26 mouse cellular contexts compared by ENCODE assay signal in genomic region chr5:17842111-17842729, GRCm38 (mm10). TPM values are rescaled to one million over a fixed set of nuclear protein-coding genes. Genes with fewer than 3 reads are reported as not detected.
DNase-seq lines count a peak whose midpoint lies in the region; ATAC-seq and TF ChIP-seq lines count a peak whose summit lies in the region.
"Had no signal": no experiment of that assay in that cellular context is flagged by ENCODE, and none has a peak within 500 bp of the region (broad histone marks: within the 10 kb centered on the region; RNA-seq: fewer than 3 reads in every experiment).

No protein-coding gene starts in this region.

- no peak overlapping the region for H3K9ac ChIP-seq in heart, postnatal 0 days (replicated peaks; ENCODE audit: low read depth, low read length)
- H3K9ac ChIP-seq in CH12.LX (ENCODE audit: insufficient read depth, low read depth) = peak overlapping the region; percentile 60
- H3K9ac ChIP-seq: forebrain, embryonic 15.5 days; intestine, embryonic 15.5 days; liver, embryonic 15.5 days; neural tube, embryonic 13.5 days had no signal

- 81% methylated on average over 7 of the region's 7 CpGs for WGBS in heart, postnatal 0 days
- WGBS in forebrain, embryonic 10.5 days = 93% methylated on average over 7 of the region's 7 CpGs

- no peak for TF ChIP-seq RAD21 in CH12.LX (IDR thresholded peaks at IDR 0.05; ENCODE audit: low read depth, low read length)

- no peak for TF ChIP-seq EP300 in heart, postnatal 0 days (IDR thresholded peaks at IDR 0.05; ENCODE audit: low read depth)
- TF ChIP-seq EP300 in CH12.LX (IDR thresholded peaks at IDR 0.05; ENCODE audit: low read length) = peak; percentile 54; the same call in 1 of the 2 replicates

- dilution Hi-C loops in CH12.LX (cut with MboI; ENCODE audit: extremely low pct_ligation_motif_present, extremely low pct_unique_long_range_greater_than_20kb, low sequenced_read_pairs) = no loop called here

- H3K36me3 ChIP-seq in heart, postnatal 0 days (replicated peaks; ENCODE audit: control insufficient read depth, insufficient read depth, low read length) = no peaks in the 10 kb centered on the region
- H3K36me3 ChIP-seq in CH12.LX (replicated peaks in 1 of 2; ENCODE audit: control insufficient read depth in 1 of 2, insufficient read depth in 1 of 2, low read length in 1 of 2) = peaks cover 2 to 8% of the 10 kb centered on the region in 2 experiments
- no peaks in the 10 kb centered on the region for H3K36me3 ChIP-seq in forebrain, embryonic 10.5 days (replicated peaks)
- H3K36me3 ChIP-seq: forebrain, embryonic 15.5 days; intestine, embryonic 15.5 days; limb, embryonic 10.5 days; liver, embryonic 15.5 days; neural tube, embryonic 13.5 days had no signal

- TF ChIP-seq POLR2A in CH12.LX (IDR thresholded peaks at IDR 0.05; ENCODE audit: low read depth, low read length) = no peak

- H3K79me2 ChIP-seq in CH12.LX (replicated peaks; ENCODE audit: control insufficient read depth, extremely low read depth, insufficient read depth, poor library complexity, severe bottlenecking) = peaks cover 38% of the 10 kb centered on the region

- no peak overlapping the region for H3K4me2 ChIP-seq in heart, postnatal 0 days (ENCODE audit: low read depth, low read length)
- H3K4me2 ChIP-seq in CH12.LX (ENCODE audit: insufficient read depth, low read depth, poor library complexity, severe bottlenecking) = peak overlapping the region; percentile 74
- H3K4me2 ChIP-seq: forebrain, embryonic 15.5 days; intestine, embryonic 15.5 days; liver, embryonic 15.5 days; neural tube, embryonic 13.5 days had no signal

- in situ Hi-C loops in CH12.LX (cut with MboI; ENCODE audit: low pct_ligation_motif_present, low pct_unique_long_range_greater_than_20kb, low sequenced_read_pairs) = loop anchor here (10.0 kb wide), 1 partner anchor 173 kb away; no protein-coding TSS in a partner anchor

- no peaks in the 10 kb centered on the region for H3K27me3 ChIP-seq in heart, postnatal 0 days (ENCODE audit: control insufficient read depth, insufficient read depth, low read length)
- H3K27me3 ChIP-seq in CH12.LX (replicated peaks) = no peaks in the 10 kb centered on the region
- H3K27me3 ChIP-seq in forebrain, embryonic 10.5 days (ENCODE audit: poor library complexity, severe bottlenecking) = no peaks in the 10 kb centered on the region
- H3K27me3 ChIP-seq: forebrain, embryonic 15.5 days; intestine, embryonic 15.5 days; liver, embryonic 15.5 days; neural tube, embryonic 13.5 days had no signal

- no peak for TF ChIP-seq CTCF in heart, postnatal 0 days (IDR thresholded peaks at IDR 0.05; ENCODE audit: low read depth)
- no peak for TF ChIP-seq CTCF in CH12.LX (conservative IDR thresholded peaks at IDR 0.05 in 1 of 2, IDR thresholded peaks at IDR 0.05 in 1 of 2; ENCODE audit: low read depth in 2 of 2, low read length in 2 of 2)

- H3K4me1 ChIP-seq in heart, postnatal 0 days (ENCODE audit: control insufficient read depth, insufficient read depth) = peaks cover 19% of the 10 kb centered on the region
- peaks cover 10 to 44% of the 10 kb centered on the region in 2 experiments; a peak in 3 of 4 replicates for H3K4me1 ChIP-seq in CH12.LX (ENCODE audit: control insufficient read depth in 1 of 2, insufficient read depth in 2 of 2)
- no peaks in the 10 kb centered on the region for H3K4me1 ChIP-seq in forebrain, embryonic 10.5 days
- H3K4me1 ChIP-seq: forebrain, embryonic 15.5 days; intestine, embryonic 15.5 days; limb, embryonic 10.5 days; liver, embryonic 15.5 days; neural tube, embryonic 13.5 days had no signal

- no peaks in the 10 kb centered on the region for H3K9me3 ChIP-seq in heart, postnatal 0 days (replicated peaks; ENCODE audit: control insufficient read depth, low read length)
- no peaks in the 10 kb centered on the region for H3K9me3 ChIP-seq in CH12.LX (replicated peaks; ENCODE audit: low read length)
- no peaks in the 10 kb centered on the region for H3K9me3 ChIP-seq in forebrain, embryonic 10.5 days
- H3K9me3 ChIP-seq: forebrain, embryonic 15.5 days; intestine, embryonic 15.5 days; limb, embryonic 10.5 days; liver, embryonic 15.5 days; neural tube, embryonic 13.5 days had no signal

- ATAC-seq in heart, postnatal 0 days (ENCODE audit: insufficient read depth, low read depth) = no peak
- peak; percentile 73 for ATAC-seq in granulocyte monocyte progenitor cell, adult 5-6 weeks (replicated peaks; ENCODE audit: poor library complexity, severe bottlenecking)
- no peak for ATAC-seq in erythroblast, adult 5-6 weeks (replicated peaks; ENCODE audit: low FRiP score, poor library complexity, severe bottlenecking)
- ATAC-seq: CD4-positive, CD25-positive, alpha-beta regulatory T cell, adult 4 months; forebrain, embryonic 15.5 days; hindbrain, embryonic 16.5 days; intestine, embryonic 15.5 days had no signal

- no peak overlapping the region for H3K4me3 ChIP-seq in heart, postnatal 0 days (ENCODE audit: low read depth, low read length)
- peak overlapping the region in 2 of 3 experiments; percentile 4 to 25 for H3K4me3 ChIP-seq in CH12.LX (replicated peaks in 1 of 3; ENCODE audit: low read depth in 2 of 3, low read length in 2 of 3, poor library complexity in 1 of 3)
- H3K4me3 ChIP-seq in forebrain, embryonic 10.5 days = no peak overlapping the region
- H3K4me3 ChIP-seq: forebrain, embryonic 15.5 days; intestine, embryonic 15.5 days; limb, embryonic 10.5 days; liver, embryonic 15.5 days; neural tube, embryonic 13.5 days had no signal

- peak overlapping the region; percentile 55 for H3K27ac ChIP-seq in heart, postnatal 0 days (ENCODE audit: low read depth)
- H3K27ac ChIP-seq in CH12.LX (ENCODE audit: insufficient read depth, low read depth) = peak overlapping the region; percentile 87
- no peak overlapping the region for H3K27ac ChIP-seq in forebrain, embryonic 10.5 days
- H3K27ac ChIP-seq: forebrain, embryonic 15.5 days; intestine, embryonic 15.5 days; limb, embryonic 10.5 days; liver, embryonic 15.5 days; neural tube, embryonic 13.5 days had no signal

- DNase-seq in heart, postnatal 0 days (ENCODE audit: low spot score) = no peak
- no peak for DNase-seq in heart, adult 18-20 months
- peak; percentile 75 for DNase-seq in CH12.LX (ENCODE audit: extremely low read depth)
- peak; percentile 1 for DNase-seq in naive thymus-derived CD4-positive, alpha-beta T cell, adult 2 months (ENCODE audit: low read depth)
- no peak for DNase-seq in forebrain, embryonic 10.5 days (ENCODE audit: extremely low spot score, low spot score)
- DNase-seq: cerebellum, adult 8-10 months; cerebellum, postnatal 36 days; gastrocnemius, postnatal 10 days; heart, postnatal 4 days; kidney, adult 8-10 months; kidney, postnatal 10 days; liver; midbrain, embryonic 14.5 days; right cerebral cortex, adult 18-20 months; right cerebral cortex, postnatal 4 days; thymus, adult 18-20 months; thymus, postnatal 4 days had no signal

TF ChIP-seq in CH12.LX, 34 proteins besides CTCF, POLR2A, EP300 and RAD21 (continues in another document):
- TF ChIP-seq USF2 (conservative IDR thresholded peaks at IDR 0.05; ENCODE audit: low read depth, low read length) (no peak), USF1 (IDR thresholded peaks at IDR 0.05; ENCODE audit: low read depth, low read length) (no peak), ZKSCAN1 (IDR thresholded peaks at IDR 0.05; ENCODE audit: borderline replicate concordance, low read depth, low read length) (no peak), NELFE (IDR thresholded peaks at IDR 0.05; ENCODE audit: low read depth, low read length) (no peak), UBTF (IDR thresholded peaks at IDR 0.05; ENCODE audit: low read depth, low read length) (no peak), MAFK (IDR thresholded peaks at IDR 0.05; ENCODE audit: insufficient replicate concordance, low read length) (peak; percentile 94), MEF2A (IDR thresholded peaks at IDR 0.05; ENCODE audit: borderline replicate concordance, low read depth, low read length) (peak; percentile 81; the same call in 1 of the 2 replicates), ETS1 (conservative IDR thresholded peaks at IDR 0.05; ENCODE audit: low read depth, low read length) (peak; percentile 35), JUND (conservative IDR thresholded peaks at IDR 0.05; ENCODE audit: low read depth, low read length) (peak; percentile 62), HCFC1 (IDR thresholded peaks at IDR 0.05; ENCODE audit: low read depth, low read length) (no peak), PAX5 (IDR thresholded peaks at IDR 0.05; ENCODE audit: low read length) (no peak), IRF4 (IDR thresholded peaks at IDR 0.05; ENCODE audit: low read depth, low read length) (0 out of 2 replicates have a peak, but pooled peaks have one; percentile 4), MYC (IDR thresholded peaks at IDR 0.05; ENCODE audit: low read depth, low read length) (peak; percentile 96), ZNF384 (IDR thresholded peaks at IDR 0.05; ENCODE audit: low read depth, low read length) (no peak), MAX (IDR thresholded peaks at IDR 0.05; ENCODE audit: low read length) (peak; percentile 92), SIN3A (IDR thresholded peaks at IDR 0.05; ENCODE audit: low read length) (peak; percentile 30; the same call in 1 of the 2 replicates), POLR2AphosphoS2 (IDR thresholded peaks at IDR 0.05; ENCODE audit: low read depth, low read length) (no peak), MXI1 (IDR thresholded peaks at IDR 0.05; ENCODE audit: low read depth, low read length) (peak; percentile 40; the same call in 1 of the 2 replicates), GABPA (IDR thresholded peaks at IDR 0.05; ENCODE audit: insufficient replicate concordance, low read depth, low read length) (no peak), ELF1 (IDR thresholded peaks at IDR 0.05; ENCODE audit: low read depth, low read length) (no peak; the same call in 1 of the 2 replicates), TBP (conservative IDR thresholded peaks at IDR 0.05; ENCODE audit: low read depth, low read length) (0 out of 2 replicates have a peak, but pooled peaks have one; percentile 54), BHLHE40 (IDR thresholded peaks at IDR 0.05; ENCODE audit: low read depth, low read length) (peak; percentile 78)

RNA-seq across cellular contexts. Expression of gene Cd36, which starts 46.4 kb away (rescaled TPM):
- 373 and 526 TPM in 2 replicates for total RNA-seq in heart, postnatal 0 days (2014; rRNA removed; ENCODE audit: low replicate concordance)
- 601 and 603 TPM in 2 replicates for polyA plus RNA-seq in heart, postnatal 0 days (2015; fragmentation: Nextera tagmentation; extraction: Ambion mirVana)
- 1,000 to 10,000 TPM; 1,692 to 1,930 TPM for total RNA-seq in heart, adult 18-20 months (2021)
- total RNA-seq in CH12.LX (2012; rRNA removed) (145 and 189 TPM in 2 replicates), CH12.LX (2014; rRNA removed) (690 and 774 TPM in 2 replicates)
- 608 and 652 TPM in 2 replicates for polyA plus RNA-seq in CH12.LX (2012; ENCODE audit: insufficient read length, low read depth)
- total RNA-seq in granulocyte monocyte progenitor cell, adult 5-6 weeks (2014; fragmentation: Nextera tagmentation) = not detected in 2 replicates
- total RNA-seq in granulocyte monocyte progenitor cell, adult 5-6 weeks (2017) = not detected in 2 replicates
- 678 and 679 TPM in 2 replicates for total RNA-seq in erythroblast, adult 5-6 weeks (2015; ENCODE audit: low replicate concordance)
- total RNA-seq in erythroblast, adult 5-6 weeks (2017; ENCODE audit: low replicate concordance) = 1,468 and 1,791 TPM in 2 replicates
- 0.26 and 0.31 TPM in 2 replicates for polyA plus RNA-seq in forebrain, embryonic 10.5 days (2016; fragmentation: Nextera tagmentation; extraction: Ambion mirVana)

Comparison
In these comparisons a context has a peak if more than half of its experiments do, and no peak if none do; other contexts are left out.
1. DNase-seq: peak in CH12.LX (single experiment) and naive thymus-derived CD4-positive, alpha-beta T cell, adult 2 months (single experiment); none in heart, postnatal 0 days (single experiment), heart, adult 18-20 months (0 of 2) and forebrain, embryonic 10.5 days (single experiment).
2. H3K4me3 ChIP-seq: peak in CH12.LX (2 of 3); none in heart, postnatal 0 days (single experiment) and forebrain, embryonic 10.5 days (single experiment).
3. RNA of gene Cd36, which starts 46.4 kb away (total RNA-seq): 1,692 to 1,930 TPM in heart, adult 18-20 months, 678 to 1,791 TPM in erythroblast, adult 5-6 weeks, 145 to 774 TPM in CH12.LX and 373 to 526 TPM in heart, postnatal 0 days; not detected in granulocyte monocyte progenitor cell, adult 5-6 weeks; every median in the first group is over 100 times any median in the second.